Mouse (Mus musculus) hindbrain, embryonic 11.5 days (tissue): ENCODE measurements around the gene Traf4. TPM values are rescaled to one million over a fixed set of nuclear protein-coding genes. Genes with fewer than 3 reads are reported as not detected.

Source experiments
- ATAC-seq: fragments of 200-750 bp; cut with Nextera tagmentation; 2 replicates; pipeline ENCODE4 v1.8.0; 2017; ENCODE audit warnings: mild to moderate bottlenecking, moderate TSS enrichment, moderate library complexity; ENCODE audit not compliant: low FRiP score
- DNase-seq: peaks from one replicate; pipeline ENCODE4 v3.0.0-alpha.2; 2015; ENCODE audit warnings: low spot score
- H3K27ac ChIP-seq: fragments of 300-500 bp; sonication (generic); 2 replicates; pipeline ENCODE4 v1.5.1; 2014; ENCODE audit warnings: mild to moderate bottlenecking, low read depth, low read length
- H3K27me3 ChIP-seq: fragments of 300-500 bp; sonication (generic); 2 replicates; pipeline ENCODE4 v1.6.1; 2014; ENCODE audit warnings: mild to moderate bottlenecking, low read length, moderate library complexity, mixed read lengths; ENCODE audit not compliant: control insufficient read depth, insufficient read depth
- H3K36me3 ChIP-seq: fragments of 300-500 bp; sonication (generic); 2 replicates; pipeline ENCODE4 v1.6.1; 2014; ENCODE audit warnings: mild to moderate bottlenecking, low read length, moderate library complexity, mixed read lengths; ENCODE audit not compliant: control insufficient read depth, insufficient read depth
- H3K4me1 ChIP-seq: fragments of 300-500 bp; sonication (generic); replicated peaks from 2 replicates; pipeline ENCODE4 v1.6.1; 2014; ENCODE audit warnings: low read length, mixed read lengths; ENCODE audit not compliant: control insufficient read depth, insufficient read depth
- H3K4me2 ChIP-seq: fragments of 300-500 bp; sonication (generic); replicated peaks from 2 replicates; pipeline ENCODE4 v1.6.1; 2014; ENCODE audit warnings: mild to moderate bottlenecking, low read depth, low read length
- H3K4me3 ChIP-seq: fragments of 300-500 bp; sonication (generic); 2 replicates; pipeline ENCODE4 v1.5.1; 2014; ENCODE audit warnings: low read depth, low read length
- H3K9ac ChIP-seq: fragments of 300-500 bp; sonication (generic); 2 replicates; pipeline ENCODE4 v1.6.1; 2014; ENCODE audit warnings: low read depth, low read length
- H3K9me3 ChIP-seq: fragments of 300-500 bp; sonication (generic); 2 replicates; pipeline ENCODE4 v1.6.1; 2016; ENCODE audit warnings: low read length; ENCODE audit not compliant: control insufficient read depth
- WGBS: fragments of 180-500 bp; shearing (Covaris S2); extraction: QIAGEN DNeasy Blood & Tissue Kit; methylation state at CpG from one replicate; pipeline ENCODE4 v1.1.7; 2014; 5-methylcytosine and 5-hydroxymethylcytosine counted together
- polyA plus RNA-seq: library from polyadenylated mRNA; unstranded; fragments of >200 nt; fragmentation: Nextera tagmentation; extraction: Ambion mirVana; gene quantifications from 2 replicates; pipeline ENCODE4 v1.2.1, GENCODE M21; 2014

Gene Traf4
- polyA plus RNA-seq, 1 experiment from 2014 or later, result 73.6 TPM

GRCm38 (mm10) chr11:78172748-78173383 is 7.5 kb upstream of the Traf4 start:
- Histone ChIP-seq H3K4me3 (no peak overlapping the region), H3K27me3 (no peaks in the 10 kb centered on the region), H3K27ac (no peak overlapping the region), H3K4me2 (no peak overlapping the region), H3K9me3 (no peaks in the 10 kb centered on the region), H3K36me3 (no peaks in the 10 kb centered on the region), H3K4me1 (peaks cover 8% of the 10 kb centered on the region; the same call in 1 of the 2 replicates), H3K9ac (no peak overlapping the region)
- WGBS, result 87% methylated on average over 19 of the region's 19 CpGs
- ATAC-seq (no peak), DNase-seq (no peak)

- Histone ChIP-seq H3K36me3 (no peaks in the 10 kb centered on the region), H3K9me3 (no peaks in the 10 kb centered on the region), H3K4me2 (no peak overlapping the region), H3K4me3 (no peak overlapping the region), H3K4me1 (peaks cover 3% of the 10 kb centered on the region; the same call in 1 of the 2 replicates), H3K9ac (no peak overlapping the region), H3K27me3 (no peaks in the 10 kb centered on the region), H3K27ac (no peak overlapping the region)
- DNase-seq (no peak), ATAC-seq (no peak)
- WGBS, result 81% methylated on average over 16 of the region's 16 CpGs
These were observed 6.8 kb upstream of the Traf4 start for GRCm38 (mm10) chr11:78172034-78172747.

GRCm38 (mm10) chr11:78171328-78171727 is 5.9 kb upstream of the Traf4 start:
- DNase-seq, result no peak
- 68% methylated on average over 4 of the region's 4 CpGs for WGBS
- H3K4me1 ChIP-seq, result no peaks in the 10 kb centered on the region

GRCm38 (mm10) chr11:78170306-78170705 is 4.9 kb upstream of the Traf4 start:
- Histone ChIP-seq H3K4me1 (no peaks in the 10 kb centered on the region), H3K27ac (no peak overlapping the region), H3K4me3 (no peak overlapping the region), H3K4me2 (no peak overlapping the region), H3K9ac (no peak overlapping the region), H3K9me3 (no peaks in the 10 kb centered on the region), H3K27me3 (no peaks in the 10 kb centered on the region), H3K36me3 (no peaks in the 10 kb centered on the region)
- DNase-seq, result no peak
- no peak for ATAC-seq
- WGBS, result 92% methylated on average over 15 of the region's 15 CpGs

More at GRCm38 (mm10) chr11:78171328-78171727, 5.9 kb upstream of the Traf4 start:
- Histone ChIP-seq H3K4me2 (no peak overlapping the region), H3K27me3 (no peaks in the 10 kb centered on the region), H3K27ac (no peak overlapping the region), H3K36me3 (no peaks in the 10 kb centered on the region), H3K4me3 (no peak overlapping the region), H3K9ac (no peak overlapping the region), H3K9me3 (no peaks in the 10 kb centered on the region)
- no peak for ATAC-seq

GRCm38 (mm10) chr11:78168541-78169468 is 3.4 kb upstream of the Traf4 start:
- no peaks in the 10 kb centered on the region for H3K36me3 ChIP-seq
- 63% methylated on average over 19 of the region's 19 CpGs for WGBS
- H3K27ac ChIP-seq, result no peak overlapping the region
- DNase-seq (no peak), ATAC-seq (no peak)
- no peak overlapping the region for H3K4me2 ChIP-seq
- H3K27me3 ChIP-seq, result no peaks in the 10 kb centered on the region
- no peak overlapping the region for H3K4me3 ChIP-seq
- H3K9ac ChIP-seq, result no peak overlapping the region
- H3K9me3 ChIP-seq, result no peaks in the 10 kb centered on the region
- H3K4me1 ChIP-seq, result no peaks in the 10 kb centered on the region

- peaks cover 10% of the 10 kb centered on the region for H3K4me1 ChIP-seq
- no peak overlapping the region for H3K27ac ChIP-seq
- no peaks in the 10 kb centered on the region for H3K9me3 ChIP-seq
- H3K27me3 ChIP-seq, result no peaks in the 10 kb centered on the region
- H3K36me3 ChIP-seq, result no peaks in the 10 kb centered on the region
- 87% methylated on average over 14 of the region's 14 CpGs for WGBS
- no peak for DNase-seq
- no peak overlapping the region for H3K4me3 ChIP-seq
- no peak for ATAC-seq
- H3K4me2 ChIP-seq, result no peak overlapping the region
- H3K9ac ChIP-seq, result no peak overlapping the region
These were observed 2.0 kb upstream of the Traf4 start for GRCm38 (mm10) chr11:78167257-78167959.

GRCm38 (mm10) chr11:78166640-78167039 is 1.3 kb upstream of the Traf4 start:
- no peak for ATAC-seq
- H3K4me3 ChIP-seq, result no peak overlapping the region
- H3K9me3 ChIP-seq, result no peaks in the 10 kb centered on the region
- H3K4me2 ChIP-seq, result no peak overlapping the region
- no peak overlapping the region for H3K27ac ChIP-seq
- no peak overlapping the region for H3K9ac ChIP-seq
- DNase-seq, result no peak
- no peaks in the 10 kb centered on the region for H3K27me3 ChIP-seq
- peaks cover 11% of the 10 kb centered on the region for H3K4me1 ChIP-seq
- 74% methylated on average over 6 of the region's 6 CpGs for WGBS
- H3K36me3 ChIP-seq, result peaks cover 3% of the 10 kb centered on the region; the same call in 1 of the 2 replicates

- Histone ChIP-seq H3K4me3 (no peak overlapping the region), H3K9me3 (no peaks in the 10 kb centered on the region), H3K36me3 (peaks cover 3% of the 10 kb centered on the region; the same call in 1 of the 2 replicates), H3K4me2 (peak overlapping the region; percentile 70), H3K9ac (peak overlapping the region; percentile 93; the same call in 1 of the 2 replicates), H3K27ac (no peak overlapping the region), H3K27me3 (no peaks in the 10 kb centered on the region), H3K4me1 (peaks cover 11% of the 10 kb centered on the region)
- DNase-seq (no peak), ATAC-seq (no peak)
- 58% methylated on average over 4 of the region's 4 CpGs for WGBS
These were observed 772 bp upstream of the Traf4 start for GRCm38 (mm10) chr11:78166161-78166560.
